Mouse (Mus musculus): Measurements from ENCODE around the gene 5730596B20Rik. TPM values are rescaled to one million over a fixed set of nuclear protein-coding genes. Genes with fewer than 3 reads are reported as not detected.
A peak's percentile ranks its signal among the peaks of the same experiment; 100 is the strongest.

Gene 5730596B20Rik
- total RNA-seq, 1 experiment from 2014 or later = 0.55 TPM

GRCm38 (mm10) chr6:52162611-52163365 is 14.5 kb upstream of the 5730596B20Rik start:
- no peak for DNase-seq

DNA sequence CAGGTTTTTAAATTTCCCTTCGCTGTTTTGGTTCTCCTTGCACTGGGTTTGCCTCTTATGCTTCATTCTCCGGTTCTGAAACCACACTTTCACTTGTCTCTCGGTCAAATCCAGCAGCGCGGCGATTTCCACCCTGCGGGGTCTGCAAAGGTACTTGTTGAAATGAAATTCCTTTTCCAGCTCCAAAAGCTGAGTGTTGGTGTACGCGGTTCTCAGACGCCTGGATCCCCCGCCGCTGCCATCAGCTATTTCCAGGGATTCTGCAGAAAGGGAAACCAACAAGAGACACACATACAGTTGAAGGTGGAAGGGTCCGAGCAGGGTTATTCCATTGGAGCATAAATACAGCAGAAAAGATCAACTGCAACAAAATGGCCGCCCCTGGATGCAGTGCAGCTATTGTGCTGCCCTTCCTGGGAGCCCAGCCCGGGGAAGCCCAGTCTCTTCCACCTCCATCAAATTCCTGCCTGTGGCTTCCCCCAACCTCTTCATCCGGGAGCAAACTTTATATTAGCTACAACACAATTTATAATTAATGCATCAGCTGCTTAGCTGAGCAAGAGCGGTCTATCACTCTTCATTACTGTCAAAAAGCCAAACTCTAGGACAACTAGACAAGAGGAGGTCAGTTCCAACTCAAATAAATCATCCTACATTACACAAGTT is 13.8 kb upstream of the 5730596B20Rik start:
- no peak for DNase-seq

GRCm38 (mm10) chr6:52164051-52164625 is 13.2 kb upstream of the 5730596B20Rik start:
- DNase-seq = peak; percentile 36

GRCm38 (mm10) chr6:52164626-52165440 is 12.5 kb upstream of the 5730596B20Rik start, which contains the start of gene Hoxa2:
Gene Hoxa2, minus strand, starts transcription at chr6:52164831.
- DNase-seq = peak; percentile 45

GRCm38 (mm10) chr6:52165441-52166370 is 11.6 kb upstream of the 5730596B20Rik start:
- peak; percentile 56 for DNase-seq

- DNase-seq = no peak
Observed at GRCm38 (mm10) chr6:52166431-52167077, 10.7 kb upstream of the 5730596B20Rik start.

- no peak for DNase-seq
Observed at GRCm38 (mm10) chr6:52167176-52167575, 10.1 kb upstream of the 5730596B20Rik start.

DNA sequence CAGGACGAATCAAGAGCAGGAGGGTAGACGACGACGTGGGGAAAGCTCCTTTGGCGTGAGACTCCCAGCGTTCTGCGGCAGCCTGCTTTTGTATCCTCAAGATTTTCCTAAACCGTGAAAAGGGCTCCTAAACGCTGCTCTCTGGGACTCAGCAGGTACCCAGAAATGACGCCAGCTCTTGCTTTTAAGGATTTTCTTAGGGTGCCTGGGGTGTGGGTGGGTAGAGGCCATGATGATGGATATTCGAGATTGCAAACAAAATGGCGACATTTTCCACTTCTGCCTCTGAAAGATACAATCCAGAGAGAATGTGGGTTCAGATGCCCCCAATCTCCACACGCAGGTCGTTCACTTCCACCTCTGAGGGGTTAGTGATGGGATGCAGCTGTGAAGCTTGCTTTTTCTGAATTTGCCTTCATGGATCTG is 9.5 kb upstream of the 5730596B20Rik start:
- no peak for DNase-seq

DNA sequence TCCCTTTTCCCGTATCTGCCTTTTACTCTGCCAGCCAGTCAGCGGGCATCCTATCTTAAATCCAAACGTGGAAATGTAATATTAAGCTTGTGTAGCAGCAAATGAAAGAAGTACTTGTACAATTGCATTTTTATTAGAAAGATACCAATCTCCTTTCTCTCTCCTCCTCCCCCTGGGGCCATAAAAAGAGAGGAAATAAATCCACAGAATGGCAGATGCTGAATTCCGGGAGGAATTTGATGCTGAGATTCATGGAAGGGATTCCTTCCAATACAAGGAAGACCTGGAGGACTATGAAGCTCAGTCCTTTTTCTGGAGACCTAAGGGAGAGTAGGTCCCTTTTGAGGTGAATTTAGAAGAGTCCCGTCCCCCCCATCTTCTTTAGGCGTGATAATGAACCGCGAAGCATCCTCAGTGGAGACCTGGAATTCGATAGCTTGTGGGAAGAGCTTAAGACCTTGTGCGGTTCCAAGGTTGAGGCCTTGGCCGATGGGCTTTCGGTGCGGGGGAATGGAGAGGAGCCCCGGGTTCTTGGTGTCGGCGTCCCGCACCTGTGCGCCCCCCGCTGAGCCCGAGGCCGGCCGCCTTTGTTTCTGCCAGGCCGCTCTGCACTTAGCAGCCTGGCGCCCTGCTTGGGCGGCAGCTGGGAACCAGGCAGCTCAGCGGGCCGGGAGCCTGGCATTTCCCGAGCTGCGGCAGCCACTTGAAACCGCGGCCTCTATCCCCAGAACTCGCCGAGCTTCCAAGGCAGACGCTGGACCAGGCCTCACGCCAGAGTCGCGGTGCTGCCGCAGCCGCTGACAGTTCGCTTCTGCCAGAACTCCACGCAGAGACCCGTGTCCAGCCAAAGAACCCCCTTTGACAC is 8.9 kb upstream of the 5730596B20Rik start:
- DNase-seq = peak; percentile 57

DNA sequence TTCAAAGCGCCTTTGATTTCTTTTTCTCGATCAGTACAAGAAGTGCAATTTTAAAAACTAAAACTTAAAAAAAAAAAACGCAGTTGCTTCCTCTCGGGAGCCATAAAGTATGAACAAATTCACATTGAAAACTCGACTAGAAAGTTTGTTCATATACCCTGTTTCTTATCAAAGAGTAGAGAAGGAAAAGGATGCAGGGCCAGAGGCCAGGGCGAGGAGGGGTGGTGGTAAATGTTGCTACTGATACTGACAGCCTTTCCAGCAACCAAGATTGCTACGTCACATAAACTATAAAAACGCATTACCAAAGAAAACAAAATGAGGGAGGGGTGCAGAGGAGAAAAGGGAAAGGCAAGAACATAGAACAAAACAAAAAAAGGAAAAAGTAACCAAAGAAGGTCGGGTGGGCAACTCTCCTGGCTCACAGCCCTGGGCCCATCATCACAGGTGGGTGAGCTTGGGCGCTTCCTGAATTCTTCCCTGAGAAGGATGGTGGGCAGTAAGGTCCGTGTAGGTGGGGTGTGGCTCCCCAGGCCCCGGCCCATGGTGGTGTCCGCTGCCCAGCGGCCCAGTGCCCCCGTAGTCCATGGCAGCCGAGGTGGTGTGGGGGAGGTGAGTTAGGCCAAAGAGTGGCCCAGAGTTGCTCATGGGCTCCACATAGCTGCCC is 7.7 kb upstream of the 5730596B20Rik start:
- no peak for DNase-seq

GRCm38 (mm10) chr6:52170166-52170897 is 7.0 kb upstream of the 5730596B20Rik start:
- peak; percentile 48 for DNase-seq

- DNase-seq = no peak
Observed at GRCm38 (mm10) chr6:52170898-52171223, 6.4 kb upstream of the 5730596B20Rik start.

- no peak for DNase-seq
Observed at GRCm38 (mm10) chr6:52171331-52171730, 6.0 kb upstream of the 5730596B20Rik start.

DNA sequence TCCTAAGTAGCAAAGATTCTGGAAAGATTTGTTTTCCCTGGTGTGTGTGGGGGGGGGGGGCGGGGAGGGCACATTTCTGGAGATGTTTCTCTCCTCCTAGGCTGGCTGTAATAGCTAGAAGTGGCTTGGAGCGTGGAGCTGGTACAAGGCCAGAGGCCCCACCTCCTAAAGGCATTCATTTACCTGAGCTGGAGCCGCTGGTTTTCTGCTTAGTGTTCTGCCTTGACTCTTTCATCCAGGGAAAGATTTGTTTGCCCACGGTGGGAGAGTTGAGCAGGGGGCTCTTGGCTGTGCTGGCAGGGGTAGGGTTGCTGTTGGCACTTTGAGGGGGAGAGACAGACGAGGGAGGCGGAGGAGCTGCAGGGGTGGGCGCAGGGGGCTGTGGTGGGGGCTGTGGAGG is 5.4 kb upstream of the 5730596B20Rik start:
- no peak for DNase-seq

DNA sequence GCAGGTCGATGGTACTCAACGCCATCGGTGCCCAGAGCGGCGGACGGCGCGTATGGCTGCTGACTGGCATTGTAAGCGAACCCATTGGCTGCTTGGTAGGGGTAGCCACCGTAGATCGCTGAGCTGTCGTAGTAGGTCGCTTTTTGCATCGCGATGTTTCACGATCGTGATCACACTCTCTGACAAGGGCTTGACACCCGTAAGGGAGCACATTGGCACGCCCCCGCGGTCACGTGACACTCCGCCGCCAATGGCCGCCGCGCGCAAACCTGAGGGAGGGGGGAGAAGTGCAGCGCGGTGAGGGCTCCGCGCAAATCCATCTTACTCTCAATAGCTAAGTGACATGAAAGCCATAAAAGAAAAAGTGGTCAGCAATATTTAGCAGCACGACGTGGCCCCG is 4.8 kb upstream of the 5730596B20Rik start:
- DNase-seq = peak; percentile 94

DNA sequence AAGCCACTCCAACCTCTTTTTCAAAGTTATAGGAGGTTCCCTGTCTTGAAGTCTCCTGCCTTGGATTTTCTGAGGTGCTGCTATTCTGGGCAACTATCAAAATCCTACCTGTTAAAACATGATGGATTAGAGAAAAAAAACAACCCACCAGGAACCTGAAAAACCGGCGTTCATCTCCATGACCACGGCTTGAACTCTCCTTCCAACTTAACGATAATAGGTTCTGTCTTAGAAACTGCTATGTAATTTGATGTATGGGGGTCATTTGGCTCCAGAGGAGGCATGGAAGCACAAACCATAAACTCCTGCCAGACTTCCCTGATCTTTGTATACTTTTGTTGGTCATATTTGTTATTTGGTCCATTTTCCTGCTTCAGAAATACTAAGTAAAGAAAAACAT is 3.6 kb upstream of the 5730596B20Rik start:
- no peak for DNase-seq

- DNase-seq = peak; percentile 41
Observed at GRCm38 (mm10) chr6:52174968-52175751, 2.1 kb upstream of the 5730596B20Rik start.

- DNase-seq = peak; percentile 64
Observed at GRCm38 (mm10) chr6:52175864-52176263, 1.4 kb upstream of the 5730596B20Rik start.
